Mouse (Mus musculus): Measurements from ENCODE around the gene Ddi2. TPM values are rescaled to one million over a fixed set of nuclear protein-coding genes. Genes with fewer than 3 reads are reported as not detected.
A peak's percentile ranks its signal among the peaks of the same experiment; 100 is the strongest.

The Ddi2 gene
- polyA plus RNA-seq, 1 experiment from 2014 or later, result 16.6 TPM

GRCm38 (mm10) chr4:141647187-141647586, 76.0 kb downstream of the Ddi2 start:
- WGBS, result 94% methylated on average over 3 of the region's 3 CpGs
- ATAC-seq, result no peak

GRCm38 (mm10) chr4:141645988-141646387, 77.2 kb downstream of the Ddi2 start:
- Histone ChIP-seq H3K27me3 (no peaks in the 10 kb centered on the region), H3K4me3 (replicated peaks) (no peak overlapping the region), H3K4me1 (replicated peaks) (peaks cover 23% of the 10 kb centered on the region), H3K36me3 (peaks cover 25% of the 10 kb centered on the region), H3K27ac (no peak overlapping the region), H3K9me3 (no peaks in the 10 kb centered on the region), H3K4me2 (replicated peaks) (no peak overlapping the region), H3K9ac (replicated peaks) (no peak overlapping the region)
- ATAC-seq, result no peak
- WGBS, result 92% methylated on average over 8 of the region's 8 CpGs

More at GRCm38 (mm10) chr4:141647187-141647586, 76.0 kb downstream of the Ddi2 start:
- Histone ChIP-seq H3K4me3 (replicated peaks) (no peak overlapping the region), H3K4me1 (replicated peaks) (peaks cover 23% of the 10 kb centered on the region), H3K27ac (no peak overlapping the region), H3K36me3 (peaks cover 19% of the 10 kb centered on the region), H3K9ac (replicated peaks) (no peak overlapping the region), H3K9me3 (no peaks in the 10 kb centered on the region), H3K27me3 (no peaks in the 10 kb centered on the region), H3K4me2 (replicated peaks) (no peak overlapping the region)

GRCm38 (mm10) chr4:141643118-141643855, 79.9 kb downstream of the Ddi2 start:
- Histone ChIP-seq H3K4me1 (replicated peaks) (peaks cover 14% of the 10 kb centered on the region), H3K4me3 (replicated peaks) (no peak overlapping the region), H3K27me3 (no peaks in the 10 kb centered on the region), H3K9ac (replicated peaks) (no peak overlapping the region), H3K27ac (peak overlapping the region; percentile 69), H3K9me3 (no peaks in the 10 kb centered on the region), H3K4me2 (replicated peaks) (no peak overlapping the region), H3K36me3 (peaks cover 46% of the 10 kb centered on the region)
- ATAC-seq, result peak; percentile 70
- WGBS, result 52% methylated on average over 7 of the region's 7 CpGs

GRCm38 (mm10) chr4:141641961-141642811, 81.0 kb downstream of the Ddi2 start:
- peak; percentile 37; the same call in 1 of the 2 replicates for ATAC-seq

DNA sequence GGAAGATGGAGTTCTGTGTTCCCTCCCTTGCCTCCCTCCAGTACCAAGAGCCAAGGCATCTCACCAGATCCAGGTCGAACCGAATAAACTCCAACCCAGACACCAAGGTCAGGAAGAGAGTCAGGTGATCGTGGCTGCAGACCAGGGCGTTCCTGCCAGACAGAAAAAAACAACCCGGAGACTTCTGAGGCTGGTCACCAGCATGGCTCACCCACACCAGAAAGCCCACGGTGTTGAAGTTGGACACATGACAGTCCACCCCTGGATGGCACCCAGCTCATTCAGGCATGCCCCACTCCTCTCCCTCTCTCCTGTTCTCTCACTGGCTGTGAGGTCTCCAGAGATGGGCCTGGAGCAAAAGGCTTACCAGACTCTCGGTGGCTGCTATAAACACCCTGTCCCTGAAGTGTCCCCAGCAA, 81.9 kb downstream of the Ddi2 start:
- Histone ChIP-seq H3K27me3 (no peaks in the 10 kb centered on the region), H3K27ac (no peak overlapping the region), H3K4me3 (replicated peaks) (no peak overlapping the region), H3K9me3 (no peaks in the 10 kb centered on the region), H3K9ac (replicated peaks) (no peak overlapping the region), H3K4me2 (replicated peaks) (no peak overlapping the region), H3K36me3 (peaks cover 58% of the 10 kb centered on the region), H3K4me1 (replicated peaks) (peaks cover 14% of the 10 kb centered on the region)
- 87% methylated on average over 7 of the region's 7 CpGs for WGBS
- ATAC-seq, result no peak

More at GRCm38 (mm10) chr4:141641961-141642811, 81.0 kb downstream of the Ddi2 start:
- 92% methylated on average over 25 of the region's 25 CpGs for WGBS
- peaks cover 51% of the 10 kb centered on the region for H3K36me3 ChIP-seq
- H3K4me1 ChIP-seq (replicated peaks), result peaks cover 14% of the 10 kb centered on the region
- H3K9ac ChIP-seq (replicated peaks), result no peak overlapping the region
- no peak overlapping the region for H3K4me2 ChIP-seq (replicated peaks)
- no peak overlapping the region; the same call in 1 of the 2 replicates for H3K27ac ChIP-seq
- H3K4me3 ChIP-seq (replicated peaks), result no peak overlapping the region
- H3K27me3 ChIP-seq, result no peaks in the 10 kb centered on the region
- H3K9me3 ChIP-seq, result no peaks in the 10 kb centered on the region

DNA sequence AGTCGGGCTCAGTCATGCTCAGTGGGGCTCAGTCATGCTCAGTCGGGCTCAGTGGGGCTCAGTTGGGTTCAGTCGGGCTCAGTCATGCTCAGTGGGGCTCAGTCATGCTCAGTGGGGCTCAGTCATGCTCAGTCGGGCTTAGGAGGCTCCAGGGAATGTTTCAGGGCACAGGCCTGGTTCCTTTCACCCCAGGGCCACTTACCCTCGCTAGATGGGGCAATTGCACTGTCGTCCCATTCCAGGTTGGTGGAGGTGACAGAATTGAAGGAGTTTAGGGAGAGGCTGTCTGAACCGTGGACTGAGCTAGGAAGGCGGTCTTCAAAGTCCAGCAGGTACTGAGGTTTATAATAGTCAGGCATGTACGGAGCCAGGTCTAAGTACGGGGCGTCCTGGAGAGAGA, 83.7 kb downstream of the Ddi2 start:
- no peak overlapping the region for H3K4me2 ChIP-seq (replicated peaks)
- H3K4me1 ChIP-seq (replicated peaks), result peaks cover 14% of the 10 kb centered on the region
- H3K36me3 ChIP-seq, result peaks cover 70% of the 10 kb centered on the region
- no peaks in the 10 kb centered on the region for H3K9me3 ChIP-seq
- ATAC-seq, result no peak
- no peaks in the 10 kb centered on the region for H3K27me3 ChIP-seq
- no peak overlapping the region for H3K4me3 ChIP-seq (replicated peaks)
- H3K9ac ChIP-seq (replicated peaks), result no peak overlapping the region
- no peak overlapping the region for H3K27ac ChIP-seq
- 60% methylated on average over 11 of the region's 11 CpGs for WGBS

- H3K9ac ChIP-seq (replicated peaks), result no peak overlapping the region
- no peaks in the 10 kb centered on the region for H3K9me3 ChIP-seq
- no peak for ATAC-seq
- WGBS, result 95% methylated on average over 5 of the region's 5 CpGs
- no peak overlapping the region for H3K4me2 ChIP-seq (replicated peaks)
- no peak overlapping the region for H3K27ac ChIP-seq
- no peak overlapping the region for H3K4me3 ChIP-seq (replicated peaks)
- no peaks in the 10 kb centered on the region for H3K4me1 ChIP-seq (replicated peaks)
- no peaks in the 10 kb centered on the region for H3K27me3 ChIP-seq
- peaks cover 86% of the 10 kb centered on the region for H3K36me3 ChIP-seq
These were observed 86.5 kb downstream of the Ddi2 start for GRCm38 (mm10) chr4:141636693-141637092.

GRCm38 (mm10) chr4:141635991-141636390, 87.2 kb downstream of the Ddi2 start:
- no peak overlapping the region for H3K4me2 ChIP-seq (replicated peaks)
- no peak for ATAC-seq
- H3K27ac ChIP-seq, result no peak overlapping the region
- H3K4me3 ChIP-seq (replicated peaks), result no peak overlapping the region
- H3K4me1 ChIP-seq (replicated peaks), result no peaks in the 10 kb centered on the region
- no peaks in the 10 kb centered on the region for H3K27me3 ChIP-seq
- H3K9ac ChIP-seq (replicated peaks), result no peak overlapping the region
- peaks cover 86% of the 10 kb centered on the region for H3K36me3 ChIP-seq
- 91% methylated on average over 9 of the region's 9 CpGs for WGBS
- H3K9me3 ChIP-seq, result no peaks in the 10 kb centered on the region

DNA sequence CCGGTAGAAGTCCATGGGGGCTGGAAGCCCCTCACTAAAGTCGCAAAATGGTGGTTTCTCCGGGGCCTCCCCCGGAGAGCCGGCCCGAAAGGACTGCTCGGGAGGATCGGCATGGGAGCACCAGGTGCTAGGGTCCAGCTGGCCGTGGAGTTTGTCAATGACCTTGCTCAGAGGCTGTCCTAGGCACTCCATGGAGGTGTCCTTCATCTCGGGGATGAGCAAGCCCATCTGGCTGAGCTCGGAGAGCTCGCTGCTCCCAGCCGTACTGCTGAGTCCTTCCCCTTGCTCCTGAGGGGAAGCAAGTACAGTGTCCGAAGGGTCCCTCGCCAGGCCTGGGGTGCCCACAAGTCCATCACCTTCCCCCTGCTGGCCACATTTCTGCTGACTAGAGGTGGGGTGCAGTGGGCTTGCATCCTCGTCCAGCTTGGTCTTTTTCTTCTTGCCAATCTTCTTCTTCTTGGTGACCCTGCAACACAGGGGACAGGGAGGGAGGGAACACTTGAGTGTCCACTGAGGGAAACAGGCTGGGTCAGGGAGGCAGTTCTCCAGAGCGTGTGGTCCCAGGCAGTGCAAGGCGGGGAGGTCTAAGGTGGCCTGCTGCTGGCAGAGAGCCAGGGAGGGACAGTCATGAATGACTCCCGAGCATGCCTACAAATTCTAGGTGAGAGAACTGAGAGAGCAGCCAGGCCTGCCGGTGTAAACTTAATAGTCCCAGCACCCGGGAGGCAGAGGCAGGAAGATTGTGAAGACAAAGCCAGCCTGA, 90.9 kb downstream of the Ddi2 start:
- Histone ChIP-seq H3K4me1 (replicated peaks) (no peaks in the 10 kb centered on the region), H3K9me3 (no peaks in the 10 kb centered on the region), H3K4me3 (replicated peaks) (no peak overlapping the region), H3K9ac (replicated peaks) (no peak overlapping the region), H3K27ac (no peak overlapping the region), H3K27me3 (no peaks in the 10 kb centered on the region), H3K4me2 (replicated peaks) (no peak overlapping the region), H3K36me3 (peaks cover 94% of the 10 kb centered on the region)
- WGBS, result 93% methylated on average over 21 of the region's 21 CpGs
- no peak for ATAC-seq

DNA sequence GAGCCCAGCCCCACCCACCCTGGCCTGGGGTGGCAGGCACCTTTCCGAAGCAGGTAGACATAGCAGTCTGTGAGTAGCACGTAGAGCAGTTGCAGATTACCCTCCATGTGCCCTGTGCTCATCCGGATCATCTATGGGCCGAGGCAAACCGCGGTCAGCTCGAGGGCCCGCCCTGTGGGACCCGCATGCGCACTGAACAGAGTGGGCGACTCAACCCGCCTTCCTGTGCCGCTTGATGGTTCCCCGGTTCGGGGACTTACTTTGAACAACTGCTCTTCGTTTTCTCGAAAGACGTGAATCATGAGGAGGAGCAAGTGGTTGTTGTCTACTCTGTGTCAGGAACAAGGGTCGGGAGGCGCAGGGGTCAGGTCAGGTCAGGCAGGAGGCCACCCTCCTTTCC, 92.0 kb downstream of the Ddi2 start:
- Histone ChIP-seq H3K4me3 (replicated peaks) (no peak overlapping the region), H3K4me2 (replicated peaks) (no peak overlapping the region), H3K36me3 (peaks cover 94% of the 10 kb centered on the region), H3K9me3 (no peaks in the 10 kb centered on the region), H3K4me1 (replicated peaks) (no peaks in the 10 kb centered on the region), H3K27ac (no peak overlapping the region), H3K27me3 (no peaks in the 10 kb centered on the region), H3K9ac (replicated peaks) (no peak overlapping the region)
- no peak for ATAC-seq
- WGBS, result 94% methylated on average over 20 of the region's 20 CpGs

GRCm38 (mm10) chr4:141630021-141630420, 93.2 kb downstream of the Ddi2 start:
- Histone ChIP-seq H3K9ac (replicated peaks) (no peak overlapping the region), H3K27me3 (no peaks in the 10 kb centered on the region), H3K36me3 (peaks cover 98% of the 10 kb centered on the region), H3K4me2 (replicated peaks) (no peak overlapping the region), H3K4me3 (replicated peaks) (no peak overlapping the region), H3K9me3 (no peaks in the 10 kb centered on the region), H3K27ac (no peak overlapping the region), H3K4me1 (replicated peaks) (no peaks in the 10 kb centered on the region)
- 96% methylated on average over 11 of the region's 11 CpGs for WGBS
- ATAC-seq, result no peak

DNA sequence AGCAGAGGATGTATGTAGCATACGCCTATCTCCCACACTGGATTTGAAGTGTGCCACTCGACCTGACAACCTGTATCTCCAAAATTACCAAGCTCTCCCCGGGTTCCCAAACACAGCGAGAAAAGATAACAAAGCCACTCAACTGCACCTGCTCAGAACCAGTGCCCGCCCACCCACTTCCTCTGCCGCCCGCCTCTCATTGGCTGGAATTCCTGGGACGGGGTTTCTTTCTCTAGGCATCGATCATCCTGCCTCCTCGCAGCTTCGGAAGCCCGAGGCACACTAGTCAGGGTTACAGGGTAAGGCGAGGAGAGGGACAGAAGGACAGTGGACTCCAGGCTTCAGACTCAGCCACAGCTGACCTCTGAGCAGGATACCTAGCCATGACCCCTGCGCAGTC, 94.6 kb downstream of the Ddi2 start:
- Histone ChIP-seq H3K9ac (replicated peaks) (no peak overlapping the region), H3K9me3 (no peaks in the 10 kb centered on the region), H3K4me1 (replicated peaks) (no peaks in the 10 kb centered on the region), H3K4me2 (replicated peaks) (no peak overlapping the region), H3K36me3 (peaks cover 88% of the 10 kb centered on the region), H3K27me3 (no peaks in the 10 kb centered on the region), H3K4me3 (replicated peaks) (no peak overlapping the region), H3K27ac (no peak overlapping the region)
- ATAC-seq, result no peak
- WGBS, result 88% methylated on average over 14 of the region's 14 CpGs

Data from midbrain, embryonic 13.5 days (tissue).